Comparison of ENCODE assay signal across 25 mouse cellular contexts in genomic region chr12:4078069-4078468, GRCm38 (mm10). TPM values are rescaled to one million over a fixed set of nuclear protein-coding genes. Genes with fewer than 3 reads are reported as not detected.
A peak's percentile ranks its signal among the peaks of the same experiment; 100 is the strongest.
DNase-seq lines count a peak whose midpoint lies in the region; ATAC-seq and TF ChIP-seq lines count a peak whose summit lies in the region.
"Had no signal": no experiment of that assay in that cellular context is flagged by ENCODE, and none has a peak within 500 bp of the region (broad histone marks: within the 10 kb centered on the region; RNA-seq: fewer than 3 reads in every experiment).

No protein-coding gene starts in this region.

- peak; percentile 65 to 68 for DNase-seq in cerebellum, postnatal 10 days
- no peak for DNase-seq in cerebellum, adult 18-20 months
- peak; percentile 18 for DNase-seq in forebrain, postnatal 0 days
- peak; percentile 69 for DNase-seq in midbrain, embryonic 11.5 days (ENCODE audit: low spot score, missing footprints)
- DNase-seq: adrenal gland, adult 8-10 months; adrenal gland, postnatal 25 days; cerebellum, adult 11-12 months; cerebellum, adult 9-10 months; embryo, embryonic 11 days; gastrocnemius, postnatal 10 days; gastrocnemius, postnatal 36 days; heart, postnatal 36 days; kidney, adult 11 months had no signal

- H3K27ac ChIP-seq in forebrain, postnatal 0 days (ENCODE audit: low read depth, low read length): no peak overlapping the region
- H3K27ac ChIP-seq in forebrain, embryonic 12.5 days: no peak overlapping the region
- H3K27ac ChIP-seq in midbrain, embryonic 11.5 days (ENCODE audit: low read depth, low read length): no peak overlapping the region
- H3K27ac ChIP-seq in midbrain, embryonic 16.5 days (ENCODE audit: low read length): no peak overlapping the region
- H3K27ac ChIP-seq: embryonic facial prominence, embryonic 10.5 days; embryonic facial prominence, embryonic 13.5 days; forebrain, embryonic 13.5 days; hindbrain, embryonic 10.5 days; hindbrain, embryonic 13.5 days; intestine, embryonic 15.5 days had no signal

- TF ChIP-seq CTCF in forebrain, postnatal 0 days (IDR thresholded peaks at IDR 0.05; ENCODE audit: low read depth): no peak

- ATAC-seq in forebrain, postnatal 0 days: no peak
- no peak for ATAC-seq in forebrain, embryonic 12.5 days (ENCODE audit: low FRiP score)
- ATAC-seq in midbrain, embryonic 11.5 days (ENCODE audit: low FRiP score): no peak
- no peak for ATAC-seq in midbrain, embryonic 16.5 days
- ATAC-seq: activated CD4-positive, CD25-positive, alpha-beta regulatory T cell, adult 4 months; forebrain, embryonic 13.5 days; hindbrain, embryonic 16.5 days; intestine, embryonic 15.5 days had no signal

- no peak overlapping the region for H3K9ac ChIP-seq in forebrain, postnatal 0 days
- no peak overlapping the region for H3K9ac ChIP-seq in forebrain, embryonic 12.5 days
- H3K9ac ChIP-seq in midbrain, embryonic 11.5 days (ENCODE audit: low read length): no peak overlapping the region
- no peak overlapping the region for H3K9ac ChIP-seq in midbrain, embryonic 16.5 days (ENCODE audit: low read depth, low read length)
- H3K9ac ChIP-seq: embryonic facial prominence, embryonic 13.5 days; forebrain, embryonic 13.5 days; hindbrain, embryonic 13.5 days; intestine, embryonic 15.5 days had no signal

- WGBS in forebrain, postnatal 0 days: 50% methylated on average over 1 of the region's 1 CpGs
- WGBS in forebrain, embryonic 12.5 days: 77% methylated on average over 1 of the region's 1 CpGs
- 78% methylated on average over 1 of the region's 1 CpGs for WGBS in midbrain, embryonic 11.5 days
- 64% methylated on average over 1 of the region's 1 CpGs for WGBS in midbrain, embryonic 16.5 days

- no peaks in the 10 kb centered on the region for H3K4me1 ChIP-seq in forebrain, postnatal 0 days (ENCODE audit: insufficient read depth)
- peaks cover 1% of the 10 kb centered on the region; the same call in 1 of the 2 replicates for H3K4me1 ChIP-seq in forebrain, embryonic 12.5 days
- no peaks in the 10 kb centered on the region; the same call in 1 of the 2 replicates for H3K4me1 ChIP-seq in midbrain, embryonic 11.5 days (ENCODE audit: control insufficient read depth, insufficient read depth, low read length)
- H3K4me1 ChIP-seq in midbrain, embryonic 16.5 days (ENCODE audit: control insufficient read depth, insufficient read depth, low read length): peaks cover 4% of the 10 kb centered on the region; the same call in 1 of the 2 replicates
- H3K4me1 ChIP-seq: intestine, embryonic 15.5 days had no signal

- no peaks in the 10 kb centered on the region for H3K9me3 ChIP-seq in forebrain, postnatal 0 days (ENCODE audit: low read length)
- H3K9me3 ChIP-seq in forebrain, embryonic 12.5 days: no peaks in the 10 kb centered on the region
- no peaks in the 10 kb centered on the region for H3K9me3 ChIP-seq in midbrain, embryonic 11.5 days (ENCODE audit: control insufficient read depth, low read length)
- no peaks in the 10 kb centered on the region for H3K9me3 ChIP-seq in midbrain, embryonic 16.5 days (replicated peaks; ENCODE audit: control insufficient read depth, low read length, poor library complexity, severe bottlenecking)
- H3K9me3 ChIP-seq: embryonic facial prominence, embryonic 10.5 days; embryonic facial prominence, embryonic 13.5 days; forebrain, embryonic 13.5 days; hindbrain, embryonic 10.5 days; hindbrain, embryonic 13.5 days; intestine, embryonic 15.5 days had no signal

- no peaks in the 10 kb centered on the region for H3K36me3 ChIP-seq in forebrain, postnatal 0 days (ENCODE audit: insufficient read depth)
- no peaks in the 10 kb centered on the region for H3K36me3 ChIP-seq in forebrain, embryonic 12.5 days (replicated peaks)
- H3K36me3 ChIP-seq in midbrain, embryonic 11.5 days (ENCODE audit: control insufficient read depth, insufficient read depth, low read length): no peaks in the 10 kb centered on the region
- H3K36me3 ChIP-seq in midbrain, embryonic 16.5 days (ENCODE audit: control insufficient read depth, insufficient read depth, low read length): no peaks in the 10 kb centered on the region
- H3K36me3 ChIP-seq: embryonic facial prominence, embryonic 10.5 days; embryonic facial prominence, embryonic 13.5 days; hindbrain, embryonic 10.5 days; hindbrain, embryonic 13.5 days; intestine, embryonic 15.5 days had no signal

- H3K4me3 ChIP-seq in forebrain, postnatal 0 days (ENCODE audit: low read depth, low read length): no peak overlapping the region
- no peak overlapping the region for H3K4me3 ChIP-seq in forebrain, embryonic 12.5 days (replicated peaks)
- H3K4me3 ChIP-seq in midbrain, embryonic 11.5 days (ENCODE audit: low read depth, low read length): no peak overlapping the region
- H3K4me3 ChIP-seq in midbrain, embryonic 16.5 days (ENCODE audit: low read depth, low read length): no peak overlapping the region
- H3K4me3 ChIP-seq: embryonic facial prominence, embryonic 10.5 days; embryonic facial prominence, embryonic 13.5 days; erythroblast, embryonic 14.5 days; forebrain, embryonic 13.5 days; hindbrain, embryonic 10.5 days; hindbrain, embryonic 13.5 days; intestine, embryonic 15.5 days had no signal

- H3K27me3 ChIP-seq in forebrain, postnatal 0 days (ENCODE audit: insufficient read depth, low read length): no peaks in the 10 kb centered on the region
- H3K27me3 ChIP-seq in forebrain, embryonic 12.5 days: no peaks in the 10 kb centered on the region
- no peaks in the 10 kb centered on the region for H3K27me3 ChIP-seq in midbrain, embryonic 11.5 days (ENCODE audit: control insufficient read depth, insufficient read depth, low read length)
- no peaks in the 10 kb centered on the region for H3K27me3 ChIP-seq in midbrain, embryonic 16.5 days (ENCODE audit: control insufficient read depth, insufficient read depth, low read depth, low read length)
- H3K27me3 ChIP-seq: embryonic facial prominence, embryonic 13.5 days; forebrain, embryonic 13.5 days; intestine, embryonic 15.5 days had no signal

- no peak overlapping the region for H3K4me2 ChIP-seq in forebrain, postnatal 0 days (ENCODE audit: low read depth)
- H3K4me2 ChIP-seq in forebrain, embryonic 12.5 days: no peak overlapping the region
- H3K4me2 ChIP-seq in midbrain, embryonic 11.5 days: no peak overlapping the region
- H3K4me2 ChIP-seq in midbrain, embryonic 16.5 days (ENCODE audit: low read length): no peak overlapping the region
- H3K4me2 ChIP-seq: embryonic facial prominence, embryonic 13.5 days; forebrain, embryonic 13.5 days; heart, embryonic 11.5 days; hindbrain, embryonic 13.5 days; intestine, embryonic 15.5 days had no signal

RNA-seq across cellular contexts. Expression of gene Dnajc27, which starts 4.3 kb away (rescaled TPM):
- total RNA-seq in forebrain, postnatal 0 days (2014; rRNA removed): 33.8 and 37.4 TPM in 2 replicates
- polyA plus RNA-seq in forebrain, postnatal 0 days (2015; fragmentation: Nextera tagmentation; extraction: Ambion mirVana): 13.1 and 19.2 TPM in 2 replicates
- polyA plus RNA-seq in forebrain, embryonic 12.5 days (2016; fragmentation: Nextera tagmentation; extraction: Ambion mirVana): 11.3 and 13.3 TPM in 2 replicates
- polyA plus RNA-seq in midbrain, embryonic 11.5 days (2014; fragmentation: Nextera tagmentation; extraction: Ambion mirVana): 9.9 and 11.4 TPM in 2 replicates
- 21.2 and 25.8 TPM in 2 replicates for polyA plus RNA-seq in midbrain, embryonic 16.5 days (2015; fragmentation: Nextera tagmentation; extraction: Ambion mirVana)

RNA-seq across cellular contexts. Expression of gene Efr3b, which starts 39.4 kb away (rescaled TPM):
- 65.7 and 86.6 TPM in 2 replicates for total RNA-seq in forebrain, postnatal 0 days (2014; rRNA removed)
- polyA plus RNA-seq in forebrain, postnatal 0 days (2015; fragmentation: Nextera tagmentation; extraction: Ambion mirVana): 16.5 and 25.5 TPM in 2 replicates
- 24.5 and 27.2 TPM in 2 replicates for polyA plus RNA-seq in forebrain, embryonic 12.5 days (2016; fragmentation: Nextera tagmentation; extraction: Ambion mirVana)
- polyA plus RNA-seq in midbrain, embryonic 11.5 days (2014; fragmentation: Nextera tagmentation; extraction: Ambion mirVana): 11.4 and 11.7 TPM in 2 replicates
- 48.4 and 53.6 TPM in 2 replicates for polyA plus RNA-seq in midbrain, embryonic 16.5 days (2015; fragmentation: Nextera tagmentation; extraction: Ambion mirVana)
- polyA plus RNA-seq: erythroblast, embryonic 14.5 days had no signal

RNA-seq across cellular contexts. Expression of gene Adcy3, which starts 54.8 kb away (rescaled TPM):
- total RNA-seq in forebrain, postnatal 0 days (2014; rRNA removed): 25.7 and 29.7 TPM in 2 replicates
- polyA plus RNA-seq in forebrain, postnatal 0 days (2015; fragmentation: Nextera tagmentation; extraction: Ambion mirVana): 6.9 and 10.2 TPM in 2 replicates
- 8.0 and 8.1 TPM in 2 replicates for polyA plus RNA-seq in forebrain, embryonic 12.5 days (2016; fragmentation: Nextera tagmentation; extraction: Ambion mirVana)
- 2.2 and 2.7 TPM in 2 replicates for polyA plus RNA-seq in midbrain, embryonic 11.5 days (2014; fragmentation: Nextera tagmentation; extraction: Ambion mirVana)
- polyA plus RNA-seq in midbrain, embryonic 16.5 days (2015; fragmentation: Nextera tagmentation; extraction: Ambion mirVana): 13.5 and 15.5 TPM in 2 replicates

Comparison
In these comparisons a context has a peak if more than half of its experiments do, and no peak if none do; other contexts are left out.
1. DNase-seq: peak in cerebellum, postnatal 10 days (2 of 2), forebrain, postnatal 0 days (single experiment) and midbrain, embryonic 11.5 days (single experiment); none in cerebellum, adult 18-20 months (0 of 2).